Mouse (Mus musculus): ENCODE results near the gene Catsperz.

DNA sequence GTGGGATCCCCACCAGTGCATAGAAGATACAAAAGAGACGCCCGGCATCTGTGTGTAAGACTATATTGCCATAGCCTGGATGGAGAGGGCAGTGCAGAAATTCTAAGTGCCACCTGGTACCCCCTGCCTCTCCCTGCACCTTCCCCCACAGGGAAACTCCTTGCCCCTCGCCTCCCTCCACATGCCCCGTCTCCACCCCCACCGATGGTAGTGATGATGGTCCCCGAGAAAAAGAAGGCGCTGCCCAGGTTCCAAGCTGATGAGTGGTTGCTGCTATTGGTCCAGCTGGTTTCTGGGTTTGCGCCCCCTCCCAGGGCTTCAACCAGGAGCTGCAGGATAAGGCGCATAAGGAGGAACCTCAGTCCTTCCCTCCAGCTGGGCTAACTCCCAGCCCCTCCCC is 2.9 kb upstream of the Catsperz start:
- TF ChIP-seq CTCF (IDR thresholded peaks at IDR 0.05), result no peak
- TF ChIP-seq EP300 (IDR thresholded peaks at IDR 0.05), result no peak
